Mouse (Mus musculus) pancreas, adult 10 weeks (tissue): ENCODE results near the gene Olfr1369-ps1. TPM values are rescaled to one million over a fixed set of nuclear protein-coding genes. Genes with fewer than 3 reads are reported as not detected.

Experiments used
- polyA plus RNA-seq: library from polyadenylated mRNA; stranded (reverse); fragments of 350-450 nt; fragmentation: Illumina TruSeq; extraction: RNeasy Lipid Tissue Mini Kit (QIAGEN cat#74804); gene quantifications from one replicate; pipeline ENCODE4 v1.2.3, GENCODE M21; 2015; ENCODE audit warnings: low read depth, low replicate concordance; ENCODE audit not compliant: insufficient read depth

Olfr1369-ps1 gene
- polyA plus RNA-seq: not detected

GRCm38 (mm10) chr13:21111183-21111582 is at the start of gene Olfr1369-ps1:
Gene Olfr1369-ps1, plus strand, starts transcription at chr13:21111483.

GRCm38 (mm10) chr13:21074847-21075246 is 36.4 kb upstream of the Olfr1369-ps1 start, which contains the start of gene Olfr1370:
Gene Olfr1370, minus strand, starts transcription at chr13:21074947.

DNA sequence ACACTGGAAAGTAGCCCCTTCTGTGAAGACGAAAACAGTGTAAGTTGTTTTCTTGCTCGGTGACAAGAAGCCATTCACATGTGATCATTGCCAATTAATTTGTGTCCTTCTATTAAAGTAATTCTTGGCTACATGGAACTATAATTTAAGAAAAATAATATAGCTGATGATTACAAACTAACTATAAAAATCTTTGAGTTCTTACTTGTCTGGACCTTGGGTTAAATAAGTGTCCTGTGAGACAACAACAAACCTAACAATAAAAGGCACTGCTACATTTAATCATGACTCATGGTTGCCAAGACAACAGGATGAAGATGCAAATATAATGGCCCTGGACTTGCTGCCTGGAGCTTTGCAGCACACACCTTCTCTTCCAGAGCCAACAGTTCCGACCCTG is 18.1 kb downstream of the Olfr1369-ps1 start, which contains the start of gene Olfr263:
Olfr263 (plus strand) TSS at position 301 of the 400 bp plus-strand sequence.

GRCm38 (mm10) chr13:21145767-21146166 is 34.5 kb downstream of the Olfr1369-ps1 start, which contains the start of gene Olfr1368:
Gene Olfr1368, minus strand, starts transcription at chr13:21145867.

Other genes starting within 250 kb of the Olfr1369-ps1 start
- gene Olfr1370, start 36.5 kb upstream of the Olfr1369-ps1 start, polyA plus RNA-seq: not detected
- not detected for gene Olfr263, start 18.2 kb downstream of the Olfr1369-ps1 start, polyA plus RNA-seq
- not detected for gene Olfr1368, start 34.4 kb downstream of the Olfr1369-ps1 start, polyA plus RNA-seq
- 14.8 TPM for gene Trim27, start 68.0 kb downstream of the Olfr1369-ps1 start, polyA plus RNA-seq
- 1.3 TPM for gene Gpx5, start 181.2 kb downstream of the Olfr1369-ps1 start, polyA plus RNA-seq
- gene Gpx6, start 200.6 kb downstream of the Olfr1369-ps1 start, polyA plus RNA-seq: not detected
- not detected for gene Olfr1367, start 235.4 kb downstream of the Olfr1369-ps1 start, polyA plus RNA-seq